Mouse (Mus musculus) heart, embryonic 14.5 days (tissue): Measurements from ENCODE around the gene Pou4f2. TPM values are rescaled to one million over a fixed set of nuclear protein-coding genes. Genes with fewer than 3 reads are reported as not detected.

Experiments used
- ATAC-seq: fragments of 200-750 bp; cut with Nextera tagmentation; 2 replicates; pipeline ENCODE4 v1.8.0; 2017; ENCODE audit warnings: low read depth, moderate TSS enrichment; ENCODE audit not compliant: insufficient number of reproducible peaks, insufficient read depth, low FRiP score
- H3K27ac ChIP-seq, 2 experiments: fragments of 200-500 bp in 1 of 2; fragments of 300-500 bp in 1 of 2; sonication (generic) in 1 of 2; replicated peaks in 1 of 2; 2 replicates each; pipeline ENCODE4 v1.5.1; 2012 to 2014; ENCODE audit warnings: low read depth in 2 of 2, low read length in 2 of 2, control low read depth in 1 of 2, mild to moderate bottlenecking in 1 of 2, mixed read lengths in 1 of 2; ENCODE audit not compliant: control insufficient read depth in 1 of 2, insufficient read depth in 1 of 2
- H3K27me3 ChIP-seq: fragments of 300-500 bp; sonication (generic); 2 replicates; pipeline ENCODE4 v1.6.1; 2014; ENCODE audit warnings: mild to moderate bottlenecking, low read length, control low read depth; ENCODE audit not compliant: control insufficient read depth, insufficient read depth
- H3K36me3 ChIP-seq: fragments of 300-500 bp; sonication (generic); 2 replicates; pipeline ENCODE4 v1.6.1; 2014; ENCODE audit warnings: mild to moderate bottlenecking, control low read depth, low read length, mixed read lengths; ENCODE audit not compliant: control insufficient read depth, insufficient read depth
- H3K4me1 ChIP-seq, 2 experiments: fragments of 200-500 bp in 1 of 2; fragments of 300-500 bp in 1 of 2; sonication (generic) in 1 of 2; 2 replicates each; pipeline ENCODE4 v1.6.1; 2012 to 2014; ENCODE audit warnings: low read length in 2 of 2, control low read depth in 1 of 2, mixed read lengths in 1 of 2; ENCODE audit not compliant: control insufficient read depth in 2 of 2, insufficient read depth in 2 of 2
- H3K4me2 ChIP-seq: fragments of 300-500 bp; sonication (generic); 2 replicates; pipeline ENCODE4 v1.6.1; 2014; ENCODE audit warnings: mild to moderate bottlenecking, low read length
- H3K4me3 ChIP-seq, 2 experiments: fragments of 200-500 bp in 1 of 2; fragments of 300-500 bp in 1 of 2; sonication (generic) in 1 of 2; 2 replicates each; pipeline ENCODE4 v1.5.1; 2012 to 2014; ENCODE audit warnings: low read length in 2 of 2, mild to moderate bottlenecking in 2 of 2, control low read depth in 1 of 2, low read depth in 1 of 2, moderate library complexity in 1 of 2; ENCODE audit not compliant: control insufficient read depth in 1 of 2, insufficient read depth in 1 of 2
- H3K9ac ChIP-seq: fragments of 300-500 bp; sonication (generic); 2 replicates; pipeline ENCODE4 v1.6.1; 2014; ENCODE audit warnings: mild to moderate bottlenecking, low read length
- H3K9me3 ChIP-seq: fragments of 300-500 bp; sonication (generic); 2 replicates; pipeline ENCODE4 v1.6.1; 2016; ENCODE audit warnings: low read length, control low read depth; ENCODE audit not compliant: control insufficient read depth
- WGBS: fragments of 180-500 bp; shearing (Covaris S2); extraction: QIAGEN DNeasy Blood & Tissue Kit; methylation state at CpG from one replicate; pipeline ENCODE4 v1.1.7; 2014; 5-methylcytosine and 5-hydroxymethylcytosine counted together
- polyA plus RNA-seq: library from polyadenylated mRNA; unstranded; fragments of >200 nt; fragmentation: Nextera tagmentation; extraction: Ambion mirVana; gene quantifications from 2 replicates; pipeline ENCODE4 v1.2.1, GENCODE M21; 2014

Gene Pou4f2
- polyA plus RNA-seq: not detected in 2 replicates

- Histone ChIP-seq H3K36me3 (no peaks in the 10 kb centered on the region), H3K27ac (no peak within 1 kb of the TSS), H3K4me2 (peak within 1 kb of the TSS; percentile 77), H3K4me1 (peaks cover 6 to 18% of the 10 kb centered on the region in 2 experiments; a peak in 3 of 4 replicates), H3K27me3 (peaks cover 93% of the 10 kb centered on the region), H3K9ac (no peak within 1 kb of the TSS), H3K9me3 (no peaks in the 10 kb centered on the region), H3K4me3 (peak within 1 kb of the TSS; percentile 41 to 46)
- under 1% methylated on average over 53 of the region's 54 CpGs for WGBS
- no peak for ATAC-seq
These were observed at the start of gene Pou4f2 for GRCm38 (mm10) chr8:78436071-78436651. Pou4f2 (minus strand) TSS chr8:78436645.

- no peak for ATAC-seq
- no peak overlapping the region for H3K9ac ChIP-seq
- WGBS: 45% methylated on average over 6 of the region's 6 CpGs
- H3K27ac ChIP-seq: no peak overlapping the region
- no peaks in the 10 kb centered on the region for H3K4me1 ChIP-seq
- H3K9me3 ChIP-seq: no peaks in the 10 kb centered on the region
- no peaks in the 10 kb centered on the region for H3K27me3 ChIP-seq
- H3K36me3 ChIP-seq: no peaks in the 10 kb centered on the region
- no peak overlapping the region for H3K4me2 ChIP-seq
- no peak overlapping the region for H3K4me3 ChIP-seq
These were observed 40.8 kb upstream of the Pou4f2 start for GRCm38 (mm10) chr8:78477051-78477829.

- Histone ChIP-seq H3K27me3 (no peaks in the 10 kb centered on the region), H3K9me3 (peaks cover 3% of the 10 kb centered on the region; the same call in 1 of the 2 replicates), H3K36me3 (no peaks in the 10 kb centered on the region), H3K4me1 (no peaks in the 10 kb centered on the region; a peak in 1 of 4 replicates), H3K9ac (no peak overlapping the region), H3K4me3 (no peak overlapping the region), H3K4me2 (no peak overlapping the region), H3K27ac (no peak overlapping the region)
- 68% methylated on average over 2 of the region's 2 CpGs for WGBS
- ATAC-seq: no peak
These were observed 31.4 kb upstream of the Pou4f2 start for GRCm38 (mm10) chr8:78467889-78468288.

GRCm38 (mm10) chr8:78463941-78464340, 27.5 kb upstream of the Pou4f2 start:
- 81% methylated on average over 2 of the region's 2 CpGs for WGBS
- Histone ChIP-seq H3K36me3 (no peaks in the 10 kb centered on the region), H3K27me3 (no peaks in the 10 kb centered on the region), H3K9me3 (peaks cover 3% of the 10 kb centered on the region; the same call in 1 of the 2 replicates), H3K4me3 (no peak overlapping the region), H3K4me1 (no peaks in the 10 kb centered on the region; a peak in 1 of 4 replicates), H3K4me2 (no peak overlapping the region), H3K27ac (no peak overlapping the region), H3K9ac (no peak overlapping the region)
- ATAC-seq: no peak

GRCm38 (mm10) chr8:78456441-78456840, 20.0 kb upstream of the Pou4f2 start:
- ATAC-seq: no peak

DNA sequence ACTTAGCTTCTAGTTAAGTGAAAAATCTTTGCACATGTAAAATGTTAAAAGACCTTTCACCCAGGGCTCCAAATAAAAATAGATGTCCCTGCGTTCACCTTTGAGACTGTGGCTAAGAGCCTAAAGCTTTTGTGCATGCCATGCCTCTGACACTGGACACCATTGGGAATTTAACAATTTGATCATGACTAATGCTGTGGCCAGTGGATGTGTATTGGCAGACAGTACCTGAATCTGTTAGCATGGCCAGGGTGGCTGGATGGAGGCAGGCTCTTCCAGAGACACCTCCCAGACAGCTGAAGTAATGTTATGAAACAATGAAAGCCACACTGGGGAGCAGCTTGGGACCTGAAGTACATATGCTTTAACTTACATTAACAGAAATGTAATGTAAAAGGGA, 6.3 kb upstream of the Pou4f2 start:
- 73% methylated on average over 1 of the region's 1 CpGs for WGBS
- Histone ChIP-seq H3K36me3 (no peaks in the 10 kb centered on the region), H3K9ac (no peak overlapping the region), H3K4me2 (no peak overlapping the region), H3K27ac (no peak overlapping the region), H3K4me1 (peaks cover 0 to 2% of the 10 kb centered on the region in 2 experiments; a peak in 1 of 4 replicates), H3K9me3 (no peaks in the 10 kb centered on the region), H3K4me3 (no peak overlapping the region), H3K27me3 (peaks cover 42% of the 10 kb centered on the region)
- no peak for ATAC-seq

More at GRCm38 (mm10) chr8:78456441-78456840, 20.0 kb upstream of the Pou4f2 start:
- Histone ChIP-seq H3K4me1 (no peaks in the 10 kb centered on the region), H3K4me3 (no peak overlapping the region), H3K36me3 (no peaks in the 10 kb centered on the region), H3K27ac (no peak overlapping the region), H3K9ac (no peak overlapping the region), H3K9me3 (no peaks in the 10 kb centered on the region), H3K27me3 (no peaks in the 10 kb centered on the region), H3K4me2 (no peak overlapping the region)
- 74% methylated on average over 3 of the region's 3 CpGs for WGBS

DNA sequence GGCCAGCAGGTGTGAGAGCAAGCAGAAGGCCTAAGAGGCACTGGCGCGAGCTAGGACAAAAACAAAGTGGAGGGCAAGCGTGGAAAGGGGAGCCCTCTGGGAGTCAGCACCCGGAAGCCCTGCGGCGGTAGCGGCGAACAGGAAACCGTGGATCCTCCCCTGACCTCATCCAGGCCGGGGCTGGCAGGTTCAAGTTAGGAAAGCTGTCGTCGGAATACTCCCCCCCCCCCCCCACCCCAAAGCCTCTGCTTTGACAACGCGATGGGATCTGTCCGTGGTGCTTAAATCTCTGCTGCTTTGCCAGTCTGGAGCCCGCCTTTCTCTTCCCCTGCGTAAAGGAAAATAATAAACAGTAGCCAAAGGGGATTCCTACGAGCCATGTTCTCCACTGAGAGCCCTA, 1.7 kb upstream of the Pou4f2 start:
- no peak for ATAC-seq
- H3K4me3 ChIP-seq: peak overlapping the region in 1 of 2 experiments; percentile 17; a peak in 1 of 4 replicates
- peaks cover 88% of the 10 kb centered on the region for H3K27me3 ChIP-seq
- WGBS: under 1% methylated on average over 18 of the region's 18 CpGs
- H3K9me3 ChIP-seq: no peaks in the 10 kb centered on the region
- peak overlapping the region; percentile 44 for H3K4me2 ChIP-seq
- peaks cover 6 to 18% of the 10 kb centered on the region in 2 experiments; a peak in 3 of 4 replicates for H3K4me1 ChIP-seq
- no peak overlapping the region for H3K27ac ChIP-seq
- H3K36me3 ChIP-seq: no peaks in the 10 kb centered on the region
- no peak overlapping the region for H3K9ac ChIP-seq
